Mouse (Mus musculus): ENCODE results near the gene Ctsd. TPM values are rescaled to one million over a fixed set of nuclear protein-coding genes. Genes with fewer than 3 reads are reported as not detected.

Gene Ctsd
- polyA plus RNA-seq, 1 experiment from 2014 or later: 408 TPM

DNA sequence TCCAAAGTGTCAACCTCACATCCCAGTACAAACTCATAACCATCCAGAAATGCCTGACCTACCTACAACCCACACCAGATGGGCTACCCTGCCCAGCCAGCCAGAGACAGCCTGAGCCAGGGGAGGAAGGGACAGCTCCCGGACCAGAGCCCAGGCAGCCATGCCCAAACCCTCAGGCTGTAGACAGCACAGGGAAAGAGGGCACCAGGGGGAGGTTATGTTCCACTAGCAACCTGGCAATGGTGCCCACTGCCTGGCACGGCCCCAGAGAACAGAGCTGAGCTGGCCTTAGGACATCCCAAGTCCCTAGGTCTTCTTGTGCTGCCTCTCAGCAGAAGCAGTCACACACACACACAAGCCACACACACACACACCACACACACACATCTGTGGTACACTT lies 19.0 kb downstream of the Ctsd start:
- Histone ChIP-seq H3K4me1 (ENCODE audit: control insufficient read depth, low read depth, low read length) (peaks cover 14% of the 10 kb centered on the region), H3K27me3 (ENCODE audit: control insufficient read depth, insufficient read depth, low read depth, low read length) (peaks cover 44% of the 10 kb centered on the region), H3K9ac (ENCODE audit: low read depth, low read length) (no peak overlapping the region), H3K9me3 (replicated peaks; ENCODE audit: control insufficient read depth, low read length) (no peaks in the 10 kb centered on the region), H3K27ac (ENCODE audit: low read length) (no peak overlapping the region), H3K4me3 (ENCODE audit: low read depth, low read length) (no peak overlapping the region), H3K4me2 (ENCODE audit: low read depth, low read length) (no peak overlapping the region), H3K36me3 (ENCODE audit: control insufficient read depth, insufficient read depth) (no peaks in the 10 kb centered on the region)
- ATAC-seq (ENCODE audit: low read depth): no peak
- WGBS (ENCODE audit: insufficient replicate concordance): 53% methylated on average over 2 of the region's 2 CpGs

DNA sequence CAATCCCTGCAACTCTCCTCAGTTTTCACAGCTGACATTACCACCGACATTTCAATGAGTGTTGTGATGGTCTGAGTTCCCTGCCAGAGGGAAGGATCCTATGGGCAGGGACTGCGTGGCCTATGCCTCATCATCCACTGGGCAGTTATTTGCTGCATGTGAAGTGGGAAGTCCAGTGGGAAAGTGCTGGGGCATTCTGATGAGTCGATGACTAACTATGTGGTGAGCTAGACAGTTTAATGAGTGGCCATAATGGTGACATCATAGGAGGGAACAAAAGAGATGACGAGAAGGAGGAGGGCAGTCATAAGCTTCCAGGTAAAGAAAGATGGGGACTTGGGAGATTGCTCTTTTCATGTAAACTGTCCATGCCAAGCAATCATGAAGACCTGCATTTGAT lies 24.7 kb downstream of the Ctsd start:
- Histone ChIP-seq H3K4me1 (ENCODE audit: control insufficient read depth, low read depth, low read length) (no peaks in the 10 kb centered on the region), H3K9ac (ENCODE audit: low read depth, low read length) (no peak overlapping the region), H3K4me2 (ENCODE audit: low read depth, low read length) (no peak overlapping the region), H3K9me3 (replicated peaks; ENCODE audit: control insufficient read depth, low read length) (no peaks in the 10 kb centered on the region), H3K4me3 (ENCODE audit: low read depth, low read length) (no peak overlapping the region), H3K27me3 (ENCODE audit: control insufficient read depth, insufficient read depth, low read depth, low read length) (no peaks in the 10 kb centered on the region), H3K36me3 (ENCODE audit: control insufficient read depth, insufficient read depth) (no peaks in the 10 kb centered on the region), H3K27ac (ENCODE audit: low read length) (no peak overlapping the region)
- ATAC-seq (ENCODE audit: low read depth): no peak
- 64% methylated on average over 4 of the region's 4 CpGs for WGBS (ENCODE audit: insufficient replicate concordance)

DNA sequence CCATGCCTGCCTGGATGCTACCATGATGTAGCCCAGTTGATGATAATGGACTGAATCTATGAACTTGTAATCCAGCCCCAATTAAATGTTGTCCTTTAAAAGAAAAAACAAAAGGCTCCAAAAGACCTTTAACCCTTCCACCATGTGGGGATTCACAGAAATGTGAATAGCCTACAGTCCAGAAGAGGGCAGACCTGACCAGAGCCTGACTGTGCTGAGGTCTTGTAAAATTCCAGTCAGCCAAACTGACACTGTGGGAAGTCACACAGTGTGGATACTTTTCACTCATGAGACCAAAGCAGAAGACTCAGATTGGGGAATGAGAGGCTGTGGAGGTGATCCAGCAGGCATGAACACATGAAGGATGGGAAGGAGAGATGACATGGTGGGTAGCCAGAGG lies 27.1 kb downstream of the Ctsd start:
- Histone ChIP-seq H3K4me2 (ENCODE audit: low read depth, low read length) (no peak overlapping the region), H3K36me3 (ENCODE audit: control insufficient read depth, insufficient read depth) (no peaks in the 10 kb centered on the region), H3K9me3 (replicated peaks; ENCODE audit: control insufficient read depth, low read length) (no peaks in the 10 kb centered on the region), H3K4me3 (ENCODE audit: low read depth, low read length) (no peak overlapping the region), H3K4me1 (ENCODE audit: control insufficient read depth, low read depth, low read length) (peaks cover 3% of the 10 kb centered on the region), H3K27me3 (ENCODE audit: control insufficient read depth, insufficient read depth, low read depth, low read length) (no peaks in the 10 kb centered on the region), H3K9ac (ENCODE audit: low read depth, low read length) (no peak overlapping the region), H3K27ac (ENCODE audit: low read length) (no peak overlapping the region)
- ATAC-seq (ENCODE audit: low read depth): no peak

DNA sequence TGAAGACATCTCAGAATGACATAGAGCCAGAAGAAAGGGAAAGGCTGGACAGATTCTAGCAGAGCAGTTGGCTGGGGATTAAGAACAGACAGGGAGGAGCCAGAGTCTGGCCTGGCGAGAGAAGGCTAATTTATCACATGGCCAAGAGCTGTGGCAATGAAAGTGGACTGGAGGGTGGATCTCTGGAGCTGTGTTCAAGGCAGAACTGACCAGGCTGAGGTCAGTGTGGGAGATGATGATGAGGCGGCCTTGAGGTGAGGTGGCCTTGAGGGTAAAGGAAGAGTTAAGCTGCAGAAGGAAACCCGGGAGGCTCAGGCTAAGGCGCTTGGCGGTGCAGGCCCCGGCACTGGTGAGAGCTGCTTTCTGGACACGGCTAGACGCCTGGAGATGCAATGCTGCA lies 28.7 kb downstream of the Ctsd start:
- Histone ChIP-seq H3K9me3 (replicated peaks; ENCODE audit: control insufficient read depth, low read length) (no peaks in the 10 kb centered on the region), H3K36me3 (ENCODE audit: control insufficient read depth, insufficient read depth) (no peaks in the 10 kb centered on the region), H3K4me2 (ENCODE audit: low read depth, low read length) (no peak overlapping the region), H3K27ac (ENCODE audit: low read length) (no peak overlapping the region), H3K27me3 (ENCODE audit: control insufficient read depth, insufficient read depth, low read depth, low read length) (no peaks in the 10 kb centered on the region), H3K4me1 (ENCODE audit: control insufficient read depth, low read depth, low read length) (peaks cover 19% of the 10 kb centered on the region), H3K9ac (ENCODE audit: low read depth, low read length) (no peak overlapping the region), H3K4me3 (ENCODE audit: low read depth, low read length) (no peak overlapping the region)
- WGBS (ENCODE audit: insufficient replicate concordance): 59% methylated on average over 8 of the region's 8 CpGs
- no peak for ATAC-seq (ENCODE audit: low read depth)

DNA sequence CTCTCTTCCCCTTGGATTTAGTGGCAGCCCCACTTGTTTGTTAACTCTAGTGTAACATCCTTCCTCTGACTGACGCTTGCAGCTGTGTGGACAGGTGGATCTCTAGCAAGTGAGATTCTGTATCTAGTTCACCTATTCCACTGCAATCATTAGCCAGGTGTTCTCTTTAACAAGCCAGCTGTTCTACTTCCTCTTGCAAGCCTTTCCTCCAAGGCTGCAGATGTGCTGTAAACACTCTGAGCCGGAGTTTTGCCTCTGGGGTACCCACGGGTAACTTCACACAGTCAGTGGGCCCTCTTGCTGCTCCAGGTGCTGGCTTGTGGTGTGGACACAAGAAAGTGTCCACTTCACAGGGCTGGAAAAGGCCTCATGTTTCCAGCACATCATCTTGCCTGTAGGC lies 30.3 kb downstream of the Ctsd start:
- Histone ChIP-seq H3K27ac (ENCODE audit: low read length) (no peak overlapping the region), H3K27me3 (ENCODE audit: control insufficient read depth, insufficient read depth, low read depth, low read length) (no peaks in the 10 kb centered on the region), H3K4me1 (ENCODE audit: control insufficient read depth, low read depth, low read length) (peaks cover 35% of the 10 kb centered on the region), H3K4me2 (ENCODE audit: low read depth, low read length) (no peak overlapping the region), H3K9ac (ENCODE audit: low read depth, low read length) (no peak overlapping the region), H3K36me3 (ENCODE audit: control insufficient read depth, insufficient read depth) (no peaks in the 10 kb centered on the region), H3K9me3 (replicated peaks; ENCODE audit: control insufficient read depth, low read length) (no peaks in the 10 kb centered on the region), H3K4me3 (ENCODE audit: low read depth, low read length) (no peak overlapping the region)
- ATAC-seq (ENCODE audit: low read depth): no peak
- WGBS (ENCODE audit: insufficient replicate concordance): 69% methylated on average over 3 of the region's 3 CpGs

DNA sequence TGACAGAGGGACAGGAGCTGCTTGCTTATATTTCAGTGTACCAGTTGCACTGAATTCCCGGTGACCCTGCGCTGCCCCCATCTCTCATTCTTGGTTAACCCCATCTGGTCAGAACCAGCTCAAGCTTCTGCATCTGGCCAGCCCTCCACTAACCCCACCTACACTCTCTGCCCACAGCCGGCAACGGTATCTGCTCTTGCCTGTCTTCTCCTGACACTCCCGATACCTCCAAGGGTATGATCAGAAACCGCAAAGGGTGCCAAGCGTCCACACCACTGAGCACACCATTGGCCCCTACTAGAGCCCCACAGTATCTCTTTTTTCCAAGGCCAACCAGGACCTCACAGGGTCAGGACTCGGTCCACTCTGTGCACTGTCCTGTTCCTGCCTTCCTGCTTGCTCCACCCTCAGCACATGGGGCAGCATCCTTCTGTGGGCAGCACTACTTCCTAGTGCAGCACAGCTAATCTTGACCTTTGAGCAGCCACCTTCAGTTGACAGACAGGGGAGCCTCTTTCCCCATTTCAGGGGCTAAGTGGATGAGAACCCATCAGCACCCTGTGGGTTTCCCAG lies 33.1 kb downstream of the Ctsd start:
- Histone ChIP-seq H3K4me3 (ENCODE audit: low read depth, low read length) (peak overlapping the region; percentile 23), H3K4me2 (ENCODE audit: low read depth, low read length) (peak overlapping the region; percentile 53), H3K4me1 (ENCODE audit: control insufficient read depth, low read depth, low read length) (peaks cover 45% of the 10 kb centered on the region), H3K36me3 (ENCODE audit: control insufficient read depth, insufficient read depth) (no peaks in the 10 kb centered on the region), H3K27me3 (ENCODE audit: control insufficient read depth, insufficient read depth, low read depth, low read length) (no peaks in the 10 kb centered on the region), H3K9me3 (replicated peaks; ENCODE audit: control insufficient read depth, low read length) (no peaks in the 10 kb centered on the region), H3K9ac (ENCODE audit: low read depth, low read length) (peak overlapping the region; percentile 55), H3K27ac (ENCODE audit: low read length) (peak overlapping the region; percentile 89)
- ATAC-seq (ENCODE audit: low read depth): peak; percentile 84
- 22% methylated on average over 8 of the region's 8 CpGs for WGBS (ENCODE audit: insufficient replicate concordance)

DNA sequence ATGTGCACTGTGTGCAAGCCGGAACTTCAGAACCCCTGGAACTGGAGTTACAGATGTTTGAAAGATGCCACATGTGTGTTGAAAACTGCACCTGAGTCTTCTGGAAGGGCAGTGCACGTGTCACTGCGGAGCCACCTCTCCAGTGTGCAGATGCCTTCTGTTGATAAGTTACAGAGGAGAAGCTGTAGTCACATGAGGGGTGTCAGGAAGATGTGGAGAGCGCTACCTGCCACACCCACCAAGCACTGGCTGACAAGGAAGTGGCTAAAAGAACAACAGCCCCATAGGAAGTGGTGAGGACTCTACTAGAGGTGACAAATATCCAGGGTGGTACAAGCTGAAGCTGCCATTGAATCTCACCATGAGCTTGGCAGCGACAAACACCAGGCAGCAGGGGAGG lies 34.0 kb downstream of the Ctsd start:
- Histone ChIP-seq H3K9me3 (replicated peaks; ENCODE audit: control insufficient read depth, low read length) (no peaks in the 10 kb centered on the region), H3K27me3 (ENCODE audit: control insufficient read depth, insufficient read depth, low read depth, low read length) (no peaks in the 10 kb centered on the region), H3K4me3 (ENCODE audit: low read depth, low read length) (peak overlapping the region; percentile 23; the same call in 1 of the 2 replicates), H3K27ac (ENCODE audit: low read length) (peak overlapping the region; percentile 89), H3K36me3 (ENCODE audit: control insufficient read depth, insufficient read depth) (no peaks in the 10 kb centered on the region), H3K4me1 (ENCODE audit: control insufficient read depth, low read depth, low read length) (peaks cover 46% of the 10 kb centered on the region), H3K4me2 (ENCODE audit: low read depth, low read length) (peak overlapping the region; percentile 53), H3K9ac (ENCODE audit: low read depth, low read length) (peak overlapping the region; percentile 55)
- 16% methylated on average over 5 of the region's 5 CpGs for WGBS (ENCODE audit: insufficient replicate concordance)
- ATAC-seq (ENCODE audit: low read depth): peak; percentile 87

DNA sequence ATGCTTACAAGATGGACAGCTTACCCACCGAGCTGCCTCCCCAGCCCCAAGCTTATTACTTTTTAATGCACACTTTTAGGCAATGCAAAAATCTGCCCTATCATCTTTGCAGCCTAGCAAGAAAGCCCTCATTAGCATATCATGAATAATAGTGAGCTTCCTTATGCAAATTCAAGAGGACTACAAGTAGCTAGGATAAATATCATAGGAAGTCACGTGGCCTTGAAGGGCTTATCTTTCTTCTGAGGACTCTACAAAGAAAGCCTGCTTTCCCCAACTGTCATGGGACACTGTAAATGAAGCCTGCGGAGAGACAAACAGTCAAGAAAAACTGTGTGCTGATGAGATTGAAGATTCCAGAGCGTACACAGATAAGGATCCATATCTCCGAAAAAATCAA lies 36.3 kb downstream of the Ctsd start:
- Histone ChIP-seq H3K27me3 (ENCODE audit: control insufficient read depth, insufficient read depth, low read depth, low read length) (no peaks in the 10 kb centered on the region), H3K4me2 (ENCODE audit: low read depth, low read length) (no peak overlapping the region), H3K4me1 (ENCODE audit: control insufficient read depth, low read depth, low read length) (peaks cover 62% of the 10 kb centered on the region), H3K27ac (ENCODE audit: low read length) (0 out of 2 replicates have a peak overlapping the region, but pooled peaks have one; percentile 1), H3K4me3 (ENCODE audit: low read depth, low read length) (no peak overlapping the region), H3K9me3 (replicated peaks; ENCODE audit: control insufficient read depth, low read length) (no peaks in the 10 kb centered on the region), H3K36me3 (ENCODE audit: control insufficient read depth, insufficient read depth) (no peaks in the 10 kb centered on the region), H3K9ac (ENCODE audit: low read depth, low read length) (no peak overlapping the region)
- 23% methylated on average over 5 of the region's 5 CpGs for WGBS (ENCODE audit: insufficient replicate concordance)
- no peak for ATAC-seq (ENCODE audit: low read depth)

DNA sequence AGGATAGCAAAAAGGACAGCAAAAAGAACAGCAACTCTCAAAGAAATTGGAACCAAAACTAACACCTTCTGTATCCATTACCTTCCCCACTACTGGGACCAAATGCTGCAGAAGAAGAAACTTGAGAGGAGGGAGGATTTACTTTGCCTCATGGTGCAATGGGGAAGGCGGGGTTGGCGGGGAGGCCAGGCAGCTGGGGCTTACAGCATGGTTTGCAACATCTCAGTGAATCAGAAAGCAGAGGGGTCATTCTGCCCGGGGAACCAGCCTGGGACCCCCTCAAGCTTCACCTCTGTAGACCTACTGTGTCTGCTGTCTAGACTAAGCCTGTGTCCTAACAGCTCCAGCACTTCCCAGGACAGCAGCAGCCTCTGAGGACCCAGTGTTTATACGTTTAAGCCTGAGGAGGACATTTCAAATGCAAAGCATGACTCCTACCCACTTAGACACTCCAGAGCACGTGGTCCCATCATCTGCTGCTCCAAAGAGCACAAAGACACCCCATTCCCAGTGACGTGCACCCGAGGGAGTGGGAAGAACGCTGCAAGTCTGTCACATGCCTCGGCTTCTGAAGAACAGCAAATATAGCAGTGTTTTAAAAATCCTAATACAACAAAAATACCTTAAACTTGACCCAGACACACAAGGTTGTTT lies 38.4 kb downstream of the Ctsd start:
- H3K27me3 ChIP-seq (ENCODE audit: control insufficient read depth, insufficient read depth, low read depth, low read length): no peaks in the 10 kb centered on the region
- no peak overlapping the region for H3K27ac ChIP-seq (ENCODE audit: low read length)
- H3K9ac ChIP-seq (ENCODE audit: low read depth, low read length): no peak overlapping the region
- 53% methylated on average over 9 of the region's 9 CpGs for WGBS (ENCODE audit: insufficient replicate concordance)
- no peak overlapping the region for H3K4me3 ChIP-seq (ENCODE audit: low read depth, low read length)
- H3K4me2 ChIP-seq (ENCODE audit: low read depth, low read length): no peak overlapping the region
- no peaks in the 10 kb centered on the region for H3K36me3 ChIP-seq (ENCODE audit: control insufficient read depth, insufficient read depth)
- no peak for ATAC-seq (ENCODE audit: low read depth)
- no peaks in the 10 kb centered on the region for H3K9me3 ChIP-seq (replicated peaks; ENCODE audit: control insufficient read depth, low read length)
- peaks cover 49% of the 10 kb centered on the region for H3K4me1 ChIP-seq (ENCODE audit: control insufficient read depth, low read depth, low read length)
